Mouse (Mus musculus) kidney, embryonic 14.5 days (tissue): ENCODE data around the gene Gan. TPM values are rescaled to one million over a fixed set of nuclear protein-coding genes. Genes with fewer than 3 reads are reported as not detected.

Experiments
- ATAC-seq: fragments of 200-750 bp; cut with Nextera tagmentation; 2 replicates; pipeline ENCODE4 v1.8.0; 2017; ENCODE audit warnings: moderate number of reproducible peaks, mild to moderate bottlenecking, moderate TSS enrichment, moderate library complexity; ENCODE audit not compliant: low FRiP score, low TSS enrichment
- H3K27ac ChIP-seq: fragments of 300-500 bp; sonication (generic); 2 replicates; pipeline ENCODE4 v1.5.1; 2014; ENCODE audit warnings: low read depth, mild to moderate bottlenecking, low read length, moderate library complexity, mixed read lengths
- H3K27me3 ChIP-seq: fragments of 300-500 bp; sonication (generic); 2 replicates; pipeline ENCODE4 v1.6.1; 2014; ENCODE audit warnings: mild to moderate bottlenecking, low read length; ENCODE audit not compliant: control insufficient read depth, insufficient read depth
- H3K36me3 ChIP-seq: fragments of 300-500 bp; sonication (generic); 2 replicates; pipeline ENCODE4 v1.6.1; 2014; ENCODE audit warnings: low read length, mixed read lengths; ENCODE audit not compliant: control insufficient read depth, insufficient read depth
- H3K4me1 ChIP-seq: fragments of 300-500 bp; sonication (generic); 2 replicates; pipeline ENCODE4 v1.6.1; 2014; ENCODE audit warnings: low read length, mixed read lengths; ENCODE audit not compliant: control insufficient read depth, insufficient read depth
- H3K4me2 ChIP-seq: fragments of 300-500 bp; sonication (generic); replicated peaks from 2 replicates; pipeline ENCODE4 v1.6.1; 2014; ENCODE audit warnings: low read depth, mild to moderate bottlenecking, low read length
- H3K4me3 ChIP-seq: fragments of 300-500 bp; sonication (generic); 2 replicates; pipeline ENCODE4 v1.5.1; 2014; ENCODE audit warnings: mild to moderate bottlenecking, low read length
- H3K9ac ChIP-seq: fragments of 300-500 bp; sonication (generic); 2 replicates; pipeline ENCODE4 v1.6.1; 2014; ENCODE audit warnings: low read depth, mild to moderate bottlenecking, low read length, moderate library complexity
- H3K9me3 ChIP-seq: fragments of 300-500 bp; sonication (generic); 2 replicates; pipeline ENCODE4 v1.6.1; 2016; ENCODE audit warnings: low read length; ENCODE audit not compliant: control insufficient read depth
- WGBS: fragments of 180-500 bp; shearing (Covaris S2); extraction: QIAGEN DNeasy Blood & Tissue Kit; methylation state at CpG from one replicate; pipeline ENCODE4 v1.1.7; 2014; 5-methylcytosine and 5-hydroxymethylcytosine counted together
- polyA plus RNA-seq: library from polyadenylated mRNA; unstranded; fragments of >200 nt; fragmentation: Nextera tagmentation; extraction: Ambion mirVana; gene quantifications from 2 replicates; pipeline ENCODE4 v1.2.1, GENCODE M21; 2014

Gan gene
- polyA plus RNA-seq, 1 experiment from 2014 or later, result 3.1 TPM

DNA sequence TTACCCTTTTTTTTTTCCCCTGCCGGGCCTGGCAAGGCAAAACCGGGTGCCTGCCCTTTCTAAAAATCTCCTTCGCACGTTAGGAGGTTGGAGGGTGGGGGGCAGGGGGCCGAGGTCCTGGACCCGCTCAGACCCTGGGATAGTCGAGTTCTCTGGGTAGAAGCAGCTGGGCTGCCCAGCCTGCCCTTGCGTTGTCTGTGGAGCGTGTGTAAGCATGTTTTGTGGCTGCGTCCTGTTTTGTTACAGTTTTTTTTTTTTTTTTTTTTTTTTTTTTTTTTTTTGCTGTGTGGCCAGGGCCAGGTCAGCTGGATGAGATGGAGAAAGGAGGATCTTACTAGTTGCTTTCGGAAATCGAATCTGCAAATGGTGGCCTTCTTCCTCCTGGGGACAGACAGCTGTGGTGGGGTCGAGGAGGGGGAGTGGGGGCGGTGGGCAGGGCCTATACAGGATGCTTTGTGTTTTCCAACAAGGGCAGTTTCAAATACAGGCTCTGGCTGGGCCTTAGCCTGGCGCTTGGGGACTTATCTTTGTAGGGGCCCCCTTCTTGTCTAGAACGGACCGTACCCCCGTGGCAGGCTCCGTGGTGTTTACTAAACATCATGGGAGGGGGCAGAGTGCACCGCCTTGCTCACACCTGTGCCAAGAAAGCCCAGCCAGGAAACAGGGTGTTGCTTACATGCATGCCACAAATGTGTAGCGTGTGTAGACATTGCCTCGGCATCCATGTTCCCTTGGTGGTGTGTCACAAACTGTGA is 100.1 kb downstream of the Gan start:
- Histone ChIP-seq H3K9me3 (no peaks in the 10 kb centered on the region), H3K27me3 (no peaks in the 10 kb centered on the region), H3K4me2 (peak overlapping the region; percentile 89), H3K4me1 (peaks cover 37% of the 10 kb centered on the region), H3K36me3 (no peaks in the 10 kb centered on the region), H3K4me3 (peak overlapping the region; percentile 80), H3K27ac (peak overlapping the region; percentile 85), H3K9ac (peak overlapping the region; percentile 95)
- 3% methylated on average over 22 of the region's 22 CpGs for WGBS
- no peak for ATAC-seq

- peak overlapping the region; percentile 55 for H3K27ac ChIP-seq
- peak overlapping the region; percentile 95 for H3K9ac ChIP-seq
- no peaks in the 10 kb centered on the region for H3K36me3 ChIP-seq
- peak overlapping the region; percentile 89 for H3K4me2 ChIP-seq
- 39% methylated on average over 6 of the region's 6 CpGs for WGBS
- H3K9me3 ChIP-seq, result no peaks in the 10 kb centered on the region
- H3K4me1 ChIP-seq, result peaks cover 38% of the 10 kb centered on the region
- no peaks in the 10 kb centered on the region for H3K27me3 ChIP-seq
- no peak for ATAC-seq
- H3K4me3 ChIP-seq, result peak overlapping the region; percentile 80
These were observed 100.7 kb downstream of the Gan start for GRCm38 (mm10) chr8:117258576-117259040.

DNA sequence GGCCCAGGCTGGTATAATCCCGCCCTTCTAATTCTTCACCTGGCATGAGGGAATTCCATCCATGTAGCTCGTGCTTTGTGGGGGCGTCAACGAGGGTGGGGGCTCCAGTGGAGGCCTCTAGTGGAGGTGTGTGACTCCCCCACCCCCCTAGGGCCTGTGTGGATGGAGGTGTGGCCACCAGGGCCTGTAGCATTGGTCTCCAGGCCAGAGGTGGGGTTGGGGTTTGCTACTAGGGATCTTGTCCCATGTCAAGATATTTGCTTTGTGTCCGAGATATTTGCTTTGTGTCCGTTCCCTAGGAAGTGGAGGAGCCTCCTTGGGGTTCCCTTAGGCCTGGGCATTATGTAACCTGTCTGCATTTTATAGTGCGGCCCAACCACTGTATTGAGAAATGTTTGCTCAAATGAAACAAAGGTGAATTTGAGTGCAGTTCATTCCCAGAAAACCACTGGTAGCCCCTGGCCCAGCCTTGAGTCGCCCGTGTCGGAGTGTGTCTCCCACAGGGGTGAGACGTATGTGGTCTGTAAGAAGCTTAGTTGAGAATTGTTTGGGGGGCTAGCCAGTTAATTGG is 101.6 kb downstream of the Gan start:
- 43% methylated on average over 11 of the region's 11 CpGs for WGBS
- no peak for ATAC-seq

DNA sequence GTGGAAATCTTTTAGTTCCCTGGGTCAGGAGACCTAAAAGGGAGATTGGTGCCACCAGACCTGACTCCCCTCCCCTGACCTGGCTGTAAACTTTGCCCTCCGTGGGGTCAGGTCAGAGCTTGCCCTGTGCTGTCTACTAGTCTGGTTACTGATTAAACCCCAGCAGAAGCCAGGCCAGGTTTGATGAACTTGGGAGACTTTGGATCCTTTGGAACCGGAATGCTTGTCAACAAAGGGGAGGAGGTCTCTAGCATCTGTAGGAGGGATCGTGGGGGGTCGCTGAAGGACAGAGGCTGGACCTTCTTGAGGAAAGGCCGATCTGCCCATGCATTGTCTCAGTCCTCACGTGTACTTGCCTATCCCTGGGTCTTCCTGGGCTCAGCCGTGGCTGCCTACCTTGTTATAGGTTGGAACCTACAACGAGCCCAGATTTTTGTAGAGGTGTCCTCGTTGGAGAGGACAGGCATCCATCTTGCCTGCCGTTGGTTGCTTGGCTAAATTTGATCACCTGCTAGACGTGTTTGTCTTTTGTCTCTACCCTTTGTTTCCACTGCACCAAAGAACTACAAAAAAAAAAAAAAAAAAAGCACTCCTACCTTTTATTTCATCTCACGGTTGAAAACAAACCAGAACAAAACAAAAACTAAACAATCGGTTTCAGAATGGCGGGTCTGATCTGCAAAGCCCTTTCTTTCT is 102.4 kb downstream of the Gan start:
- H3K4me3 ChIP-seq, result peak overlapping the region; percentile 2; the same call in 1 of the 2 replicates
- H3K9me3 ChIP-seq, result no peaks in the 10 kb centered on the region
- H3K27me3 ChIP-seq, result no peaks in the 10 kb centered on the region
- 28% methylated on average over 14 of the region's 14 CpGs for WGBS
- H3K36me3 ChIP-seq, result no peaks in the 10 kb centered on the region
- peak overlapping the region; percentile 89 for H3K4me2 ChIP-seq
- H3K4me1 ChIP-seq, result peaks cover 38% of the 10 kb centered on the region
- peak overlapping the region; percentile 95; the same call in 1 of the 2 replicates for H3K9ac ChIP-seq
- ATAC-seq, result no peak
- 0 out of 2 replicates have a peak overlapping the region, but pooled peaks have one; percentile 4 for H3K27ac ChIP-seq

More for the DNA sequence above, 101.6 kb downstream of the Gan start:
- Histone ChIP-seq H3K36me3 (no peaks in the 10 kb centered on the region), H3K4me2 (peak overlapping the region; percentile 89), H3K27me3 (no peaks in the 10 kb centered on the region), H3K9me3 (no peaks in the 10 kb centered on the region), H3K27ac (no peak overlapping the region; the same call in 1 of the 2 replicates), H3K4me1 (peaks cover 38% of the 10 kb centered on the region), H3K4me3 (peak overlapping the region; percentile 80; the same call in 1 of the 2 replicates), H3K9ac (peak overlapping the region; percentile 95)

GRCm38 (mm10) chr8:117260930-117261475 is 103.1 kb downstream of the Gan start:
- Histone ChIP-seq H3K9me3 (no peaks in the 10 kb centered on the region), H3K4me2 (peak overlapping the region; percentile 89), H3K36me3 (no peaks in the 10 kb centered on the region), H3K9ac (no peak overlapping the region), H3K4me1 (peaks cover 38% of the 10 kb centered on the region), H3K27ac (no peak overlapping the region), H3K4me3 (no peak overlapping the region), H3K27me3 (no peaks in the 10 kb centered on the region)
- no peak for ATAC-seq
- WGBS, result 40% methylated on average over 14 of the region's 14 CpGs

- Histone ChIP-seq H3K27ac (no peak overlapping the region), H3K4me3 (no peak overlapping the region)
- ATAC-seq, result no peak
These were observed 103.8 kb downstream of the Gan start for GRCm38 (mm10) chr8:117261702-117262101.

DNA sequence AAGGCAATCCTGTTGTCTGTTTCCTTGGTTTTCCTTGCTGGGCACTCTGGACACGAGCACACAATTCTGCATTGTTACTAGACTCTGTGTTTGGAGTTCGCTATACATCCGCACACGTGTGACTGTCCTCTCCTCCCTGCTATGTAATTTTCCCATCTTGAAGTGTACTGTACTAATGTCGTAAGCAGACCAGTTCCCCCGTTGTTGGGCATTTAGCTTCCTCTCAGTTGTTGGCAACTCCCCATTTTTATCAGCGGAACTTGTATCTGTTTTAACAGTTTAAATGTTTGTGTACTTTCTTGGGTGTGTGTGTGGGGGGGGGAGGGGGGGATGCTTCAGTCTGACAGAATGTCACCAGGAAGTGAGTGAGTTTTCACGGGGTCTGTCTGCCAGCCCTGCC is 104.8 kb downstream of the Gan start:
- no peaks in the 10 kb centered on the region for H3K27me3 ChIP-seq
- ATAC-seq, result no peak
- H3K9ac ChIP-seq, result no peak overlapping the region
- H3K4me3 ChIP-seq, result no peak overlapping the region
- no peak overlapping the region for H3K4me2 ChIP-seq
- no peaks in the 10 kb centered on the region for H3K36me3 ChIP-seq
- H3K27ac ChIP-seq, result no peak overlapping the region
- H3K4me1 ChIP-seq, result peaks cover 38% of the 10 kb centered on the region
- 64% methylated on average over 8 of the region's 8 CpGs for WGBS
- H3K9me3 ChIP-seq, result no peaks in the 10 kb centered on the region

More at GRCm38 (mm10) chr8:117261702-117262101, 103.8 kb downstream of the Gan start:
- H3K9me3 ChIP-seq, result no peaks in the 10 kb centered on the region
- H3K4me1 ChIP-seq, result peaks cover 38% of the 10 kb centered on the region
- peak overlapping the region; percentile 13; the same call in 1 of the 2 replicates for H3K4me2 ChIP-seq
- no peak overlapping the region for H3K9ac ChIP-seq
- WGBS, result 19% methylated on average over 9 of the region's 9 CpGs
- no peaks in the 10 kb centered on the region for H3K36me3 ChIP-seq
- H3K27me3 ChIP-seq, result no peaks in the 10 kb centered on the region

DNA sequence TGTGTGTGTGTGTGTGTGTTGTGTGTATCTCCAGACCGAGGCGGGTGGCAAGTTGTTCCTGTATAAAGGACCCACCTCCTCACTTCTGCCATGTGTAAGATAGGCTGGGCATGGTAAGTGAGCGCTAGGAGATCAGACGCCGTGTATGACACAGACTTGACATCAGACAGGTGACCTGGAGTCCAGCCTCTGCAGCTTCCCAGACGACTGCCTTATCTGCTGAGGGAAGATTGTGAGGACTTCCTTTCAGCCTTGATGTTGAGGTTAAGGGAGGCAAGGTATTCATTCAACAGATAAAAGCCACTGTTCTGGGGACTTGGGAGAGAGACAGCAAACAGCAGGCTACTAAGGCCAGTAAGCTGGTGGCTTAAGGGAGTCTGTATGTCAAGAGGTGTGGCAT is 105.5 kb downstream of the Gan start:
- Histone ChIP-seq H3K4me2 (no peak overlapping the region), H3K4me1 (peaks cover 35% of the 10 kb centered on the region), H3K4me3 (no peak overlapping the region), H3K27me3 (no peaks in the 10 kb centered on the region), H3K27ac (no peak overlapping the region), H3K36me3 (no peaks in the 10 kb centered on the region), H3K9ac (no peak overlapping the region), H3K9me3 (no peaks in the 10 kb centered on the region)
- ATAC-seq, result no peak
- WGBS, result 74% methylated on average over 6 of the region's 6 CpGs
